Comparison of ENCODE assay signal across 16 mouse cellular contexts in genomic region chr5:7007468-7007867, GRCm38 (mm10).
"Had no signal": no experiment of that assay in that cellular context is flagged by ENCODE, and none has a peak within 500 bp of the region (broad histone marks: within the 10 kb centered on the region; RNA-seq: fewer than 3 reads in every experiment).

No protein-coding gene starts in this region.

- H3K4me2 ChIP-seq: kidney, embryonic 15.5 days; limb, embryonic 15.5 days; liver, embryonic 12.5 days; lung, embryonic 14.5 days; midbrain, embryonic 12.5 days; neural tube, embryonic 13.5 days; stomach, embryonic 15.5 days had no signal

- H3K9me3 ChIP-seq: kidney, embryonic 15.5 days; limb, embryonic 15.5 days; liver, embryonic 12.5 days; megakaryocyte, embryonic 14.5 days; midbrain, embryonic 12.5 days; neural tube, embryonic 13.5 days; stomach, embryonic 15.5 days had no signal

- H3K4me1 ChIP-seq: kidney, embryonic 15.5 days; limb, embryonic 15.5 days; liver, embryonic 12.5 days; megakaryocyte, embryonic 14.5 days; midbrain, embryonic 12.5 days; neural tube, embryonic 13.5 days; stomach, embryonic 15.5 days had no signal

- H3K9ac ChIP-seq: kidney, embryonic 15.5 days; limb, embryonic 15.5 days; liver, embryonic 12.5 days; lung, embryonic 14.5 days; midbrain, embryonic 12.5 days; neural tube, embryonic 13.5 days; stomach, embryonic 15.5 days had no signal

- H3K36me3 ChIP-seq: kidney, embryonic 15.5 days; limb, embryonic 15.5 days; liver, embryonic 12.5 days; midbrain, embryonic 12.5 days; neural tube, embryonic 13.5 days; stomach, embryonic 15.5 days had no signal

- H3K4me3 ChIP-seq: kidney, embryonic 15.5 days; limb, embryonic 15.5 days; liver, embryonic 12.5 days; megakaryocyte, embryonic 14.5 days; midbrain, embryonic 12.5 days; neural tube, embryonic 13.5 days; stomach, embryonic 15.5 days had no signal

- H3K27ac ChIP-seq: kidney, embryonic 15.5 days; limb, embryonic 15.5 days; liver, embryonic 12.5 days; midbrain, embryonic 12.5 days; neural tube, embryonic 13.5 days; stomach, embryonic 15.5 days had no signal

- DNase-seq: kidney, adult 18-20 months; kidney, postnatal 25 days; layer of hippocampus, postnatal 36 days; lung, embryonic 14.5 days; lung, postnatal 10 days; lung, postnatal 4 days; right cerebral cortex, postnatal 14 days; thymus, adult 2 months; thymus, postnatal 25 days had no signal

- ATAC-seq: liver, embryonic 12.5 days had no signal

- H3K27me3 ChIP-seq: kidney, embryonic 15.5 days; limb, embryonic 15.5 days; liver, embryonic 12.5 days; megakaryocyte, embryonic 14.5 days; midbrain, embryonic 12.5 days; neural tube, embryonic 13.5 days; stomach, embryonic 15.5 days had no signal
